ENCODE assay signal across 9 mouse cellular contexts in the genomic region with DNA sequence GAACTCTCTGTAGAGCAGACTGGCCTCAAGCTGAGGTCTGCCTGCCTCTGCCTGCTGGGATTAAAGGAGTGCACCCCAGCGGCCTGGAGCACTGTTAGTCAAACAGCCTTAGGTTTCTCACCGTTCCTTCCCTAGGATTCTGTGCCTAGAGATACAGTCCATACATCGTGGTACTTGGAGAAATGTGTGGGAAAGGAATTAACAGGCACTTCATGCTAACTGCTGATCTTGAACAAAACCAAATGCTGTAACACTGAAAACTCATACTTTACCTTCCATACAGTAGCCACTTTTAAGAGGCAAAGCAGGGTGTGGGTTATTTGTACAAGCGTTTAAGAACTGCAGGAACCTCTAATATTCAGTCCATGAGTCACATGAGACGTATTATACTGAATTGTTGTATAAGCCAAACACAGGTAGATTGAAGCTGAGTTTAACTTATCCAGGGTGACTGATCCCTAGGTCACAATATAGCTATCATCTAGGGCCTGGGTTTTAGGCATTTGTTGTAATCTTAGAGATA. TPM values are rescaled to one million over a fixed set of nuclear protein-coding genes. Genes with fewer than 3 reads are reported as not detected.
A peak's percentile ranks its signal among the peaks of the same experiment; 100 is the strongest.
DNase-seq lines count a peak whose midpoint lies in the region; ATAC-seq and TF ChIP-seq lines count a peak whose summit lies in the region.
"Had no signal": no experiment of that assay in that cellular context is flagged by ENCODE, and none has a peak within 500 bp of the region (broad histone marks: within the 10 kb centered on the region; RNA-seq: fewer than 3 reads in every experiment).

No protein-coding gene starts in this region.

- ATAC-seq in heart, embryonic 14.5 days (ENCODE audit: insufficient number of reproducible peaks, insufficient read depth, low FRiP score, low read depth) = no peak
- no peak for ATAC-seq in G1E (ENCODE audit: extremely low read depth, insufficient number of reproducible peaks, low FRiP score, poor library complexity, severe bottlenecking)
- ATAC-seq in megakaryocyte-erythroid progenitor cell, adult 5-6 weeks (replicated peaks; ENCODE audit: low FRiP score, low TSS enrichment, poor library complexity, severe bottlenecking) = no peak

- DNase-seq in heart, postnatal 14 days = no peak
- DNase-seq in G1E (ENCODE audit: low spot score) = no peak
- no peak for DNase-seq in hindbrain, embryonic 10.5 days (ENCODE audit: low spot score)
- no peak for DNase-seq in adrenal gland, adult 8-10 months
- no peak for DNase-seq in layer of hippocampus, adult 9-11 months
- DNase-seq: cerebellum, postnatal 14 days had no signal

- peaks cover 6 to 36% of the 10 kb centered on the region in 2 experiments for H3K4me1 ChIP-seq in heart, embryonic 14.5 days (ENCODE audit: control insufficient read depth in 2 of 2, insufficient read depth in 2 of 2, low read length in 2 of 2)
- H3K4me1 ChIP-seq in G1E (ENCODE audit: insufficient read depth, low read depth, low read length) = peaks cover 41% of the 10 kb centered on the region
- peaks cover 24% of the 10 kb centered on the region for H3K4me1 ChIP-seq in hindbrain, embryonic 10.5 days (replicated peaks)

- peaks cover 67% of the 10 kb centered on the region for H3K79me2 ChIP-seq in macrophage (ENCODE audit: inconsistent target)

- H3K36me3 ChIP-seq in heart, embryonic 14.5 days (ENCODE audit: control insufficient read depth, insufficient read depth, low read length) = peaks cover 42% of the 10 kb centered on the region
- H3K36me3 ChIP-seq in G1E (replicated peaks) (peaks cover 45% of the 10 kb centered on the region), macrophage (ENCODE audit: inconsistent target) (peaks cover 23% of the 10 kb centered on the region; the same call in 1 of the 2 replicates)
- peaks cover 41% of the 10 kb centered on the region for H3K36me3 ChIP-seq in hindbrain, embryonic 10.5 days

- 44% methylated on average over 5 of the region's 5 CpGs for WGBS in heart, embryonic 14.5 days
- 59% methylated on average over 5 of the region's 5 CpGs for WGBS in hindbrain, embryonic 10.5 days
- WGBS in macrophage (ENCODE audit: missing documents) = 78% methylated on average over 5 of the region's 5 CpGs

- peak overlapping the region; percentile 22 to 34; a peak in 2 of 4 replicates for H3K27ac ChIP-seq in heart, embryonic 14.5 days (replicated peaks in 1 of 2; ENCODE audit: control insufficient read depth in 1 of 2, insufficient read depth in 1 of 2, low read depth in 2 of 2, low read length in 2 of 2)
- no peak overlapping the region for H3K27ac ChIP-seq in hindbrain, embryonic 10.5 days
- 0 out of 2 replicates have a peak overlapping the region, but pooled peaks have one; percentile 88 for H3K27ac ChIP-seq in macrophage

- peak overlapping the region; percentile 26 to 75 for H3K4me3 ChIP-seq in heart, embryonic 14.5 days (ENCODE audit: control insufficient read depth in 1 of 2, insufficient read depth in 1 of 2, low read depth in 1 of 2, low read length in 2 of 2)
- H3K4me3 ChIP-seq in G1E (ENCODE audit: low read depth, low read length) (peak overlapping the region; percentile 89; the same call in 1 of the 2 replicates), macrophage (ENCODE audit: inconsistent target) (peak overlapping the region; percentile 89; the same call in 1 of the 2 replicates)
- peak overlapping the region; percentile 89 for H3K4me3 ChIP-seq in hindbrain, embryonic 10.5 days

- peak overlapping the region; percentile 90 for H3K9ac ChIP-seq in heart, embryonic 14.5 days (ENCODE audit: low read length)

- no peaks in the 10 kb centered on the region for H3K9me3 ChIP-seq in heart, embryonic 14.5 days (ENCODE audit: control insufficient read depth, low read length)
- no peaks in the 10 kb centered on the region for H3K9me3 ChIP-seq in G1E (replicated peaks)
- H3K9me3 ChIP-seq in hindbrain, embryonic 10.5 days = no peaks in the 10 kb centered on the region

- TF ChIP-seq CTCF in G1E (IDR thresholded peaks at IDR 0.05; ENCODE audit: low read depth, low read length) = no peak

- H3K27me3 ChIP-seq in heart, embryonic 14.5 days (ENCODE audit: control insufficient read depth, insufficient read depth, low read length) = no peaks in the 10 kb centered on the region
- H3K27me3 ChIP-seq in G1E (ENCODE audit: insufficient read depth, low read length) = no peaks in the 10 kb centered on the region
- H3K27me3 ChIP-seq in hindbrain, embryonic 10.5 days (ENCODE audit: insufficient read depth, poor library complexity, severe bottlenecking) = no peaks in the 10 kb centered on the region

- peak overlapping the region; percentile 94 for H3K4me2 ChIP-seq in heart, embryonic 14.5 days (ENCODE audit: low read length)

- intact Hi-C loops in heart, postnatal 14 days (cut with DNase I) = loop anchor here (2.0 kb wide), 1 partner anchor 19 kb away; a partner anchor contains a TSS

RNA-seq across cellular contexts. Expression of a gene that starts 2.1 kb away (rescaled TPM):
- polyA plus RNA-seq in heart, embryonic 14.5 days (2014; fragmentation: Nextera tagmentation; extraction: Ambion mirVana) = 1,503 and 1,593 TPM in 2 replicates
- 100 to 1,000 TPM; 201 to 215 TPM for total RNA-seq in heart, postnatal 14 days (2021)
- total RNA-seq in G1E (2014; fragmentation: Nextera tagmentation) (287 and 297 TPM in 2 replicates), G1E (2017) (299 and 354 TPM in 2 replicates)
- polyA plus RNA-seq in G1E (2012) (191 and 352 TPM in 2 replicates), macrophage (2018) (567 to 673 TPM (median 599 TPM) in 3 replicates)
- polyA plus RNA-seq in hindbrain, embryonic 10.5 days (2016; fragmentation: Nextera tagmentation; extraction: Ambion mirVana) = 1,255 and 1,284 TPM in 2 replicates
- total RNA-seq in macrophage (2018; cell fraction: chromatin; rRNA removed) = 10 to 100 TPM; 18.5 to 59.6 (median 37.4) TPM
- total RNA-seq in macrophage (2018; cell fraction: cytosol; rRNA removed) = 100 to 1,000 TPM; 368 to 688 (median 489) TPM
- 100 to 1,000 TPM in 11 of 26 experiments, 10 to 100 TPM in 15; 27.6 to 151 (median 92.5) TPM for total RNA-seq in macrophage (2018; cell fraction: nucleus; rRNA removed)
- total RNA-seq in megakaryocyte-erythroid progenitor cell, adult 5-6 weeks (2014; fragmentation: Nextera tagmentation) = 208 and 251 TPM in 2 replicates
- total RNA-seq in megakaryocyte-erythroid progenitor cell, adult 5-6 weeks (2017) = 69.8 and 110 TPM in 2 replicates
- total RNA-seq in adrenal gland, adult 8-10 months (2022) = 100 to 1,000 TPM; 186 to 235 (median 206) TPM

RNA-seq across cellular contexts. Expression of a gene that starts 2.1 kb away (rescaled TPM):
- polyA plus RNA-seq in heart, embryonic 14.5 days (2014; fragmentation: Nextera tagmentation; extraction: Ambion mirVana) = 5.5 and 6.5 TPM in 2 replicates
- total RNA-seq in heart, postnatal 14 days (2021) = 1 to 10 TPM; 2.7 to 3.6 TPM
- total RNA-seq in G1E (2014; fragmentation: Nextera tagmentation) (14.9 and 19.7 TPM in 2 replicates), G1E (2017) (11.6 and 20.4 TPM in 2 replicates)
- polyA plus RNA-seq in G1E (2012) (1.3 and 1.6 TPM in 2 replicates), macrophage (2018) (1.1 to 3.2 TPM (median 2.2 TPM) in 3 replicates)
- 5.0 and 5.5 TPM in 2 replicates for polyA plus RNA-seq in hindbrain, embryonic 10.5 days (2016; fragmentation: Nextera tagmentation; extraction: Ambion mirVana)
- 10 to 100 TPM in 24 of 26 experiments, 1 to 10 TPM in 2; 5.7 to 28.7 (median 19.3) TPM for total RNA-seq in macrophage (2018; cell fraction: chromatin; rRNA removed)
- 1 to 10 TPM in 19 of 26 experiments, under 1 TPM in 7; 0.73 to 3.3 (median 1.4) TPM for total RNA-seq in macrophage (2018; cell fraction: cytosol; rRNA removed)
- total RNA-seq in macrophage (2018; cell fraction: nucleus; rRNA removed) = 10 to 100 TPM in 16 of 26 experiments, 1 to 10 TPM in 10; 4.9 to 23.8 (median 12.4) TPM
- total RNA-seq in megakaryocyte-erythroid progenitor cell, adult 5-6 weeks (2014; fragmentation: Nextera tagmentation) = 6.9 and 7.8 TPM in 2 replicates
- total RNA-seq in megakaryocyte-erythroid progenitor cell, adult 5-6 weeks (2017) = 4.7 and 32.3 TPM in 2 replicates
- 1 to 10 TPM; 1.2 to 4.7 (median 2.8) TPM for total RNA-seq in adrenal gland, adult 8-10 months (2022)

RNA-seq across cellular contexts. Expression of a gene that starts 19.6 kb away (rescaled TPM):
- 35.0 and 38.7 TPM in 2 replicates for polyA plus RNA-seq in heart, embryonic 14.5 days (2014; fragmentation: Nextera tagmentation; extraction: Ambion mirVana)
- 10 to 100 TPM; 13.6 to 14.4 TPM for total RNA-seq in heart, postnatal 14 days (2021)
- total RNA-seq in G1E (2014; fragmentation: Nextera tagmentation) = 95.6 and 103 TPM in 2 replicates
- total RNA-seq in G1E (2017) = 99.9 and 111 TPM in 2 replicates
- 26.9 and 27.2 TPM in 2 replicates for polyA plus RNA-seq in G1E (2012)
- 63.4 and 65.1 TPM in 2 replicates for polyA plus RNA-seq in hindbrain, embryonic 10.5 days (2016; fragmentation: Nextera tagmentation; extraction: Ambion mirVana)
- 10 to 100 TPM; 16.5 to 46.2 (median 27.2) TPM for total RNA-seq in macrophage (2018; cell fraction: chromatin; rRNA removed)
- total RNA-seq in macrophage (2018; cell fraction: cytosol; rRNA removed) = 10 to 100 TPM; 17.0 to 30.6 (median 23.2) TPM
- 10 to 100 TPM; 10.4 to 34.5 (median 19.1) TPM for total RNA-seq in macrophage (2018; cell fraction: nucleus; rRNA removed)
- polyA plus RNA-seq in macrophage (2018) = 29.4 to 58.0 TPM (median 35.8 TPM) in 3 replicates
- 69.9 and 73.5 TPM in 2 replicates for total RNA-seq in megakaryocyte-erythroid progenitor cell, adult 5-6 weeks (2014; fragmentation: Nextera tagmentation)
- total RNA-seq in megakaryocyte-erythroid progenitor cell, adult 5-6 weeks (2017) = 112 and 113 TPM in 2 replicates
- 10 to 100 TPM; 25.5 to 34.4 (median 31.9) TPM for total RNA-seq in adrenal gland, adult 8-10 months (2022)

RNA-seq across cellular contexts. Expression of a gene that starts 52.1 kb away (rescaled TPM):
- 11.3 and 11.5 TPM in 2 replicates for polyA plus RNA-seq in heart, embryonic 14.5 days (2014; fragmentation: Nextera tagmentation; extraction: Ambion mirVana)
- total RNA-seq in heart, postnatal 14 days (2021) = 1 to 10 TPM; 4.0 to 4.7 TPM
- total RNA-seq in G1E (2014; fragmentation: Nextera tagmentation) = 27.6 and 40.9 TPM in 2 replicates
- 14.7 and 16.7 TPM in 2 replicates for total RNA-seq in G1E (2017)
- polyA plus RNA-seq in G1E (2012) = 20.5 and 27.5 TPM in 2 replicates
- 4.3 and 5.6 TPM in 2 replicates for polyA plus RNA-seq in hindbrain, embryonic 10.5 days (2016; fragmentation: Nextera tagmentation; extraction: Ambion mirVana)
- total RNA-seq in macrophage (2018; cell fraction: chromatin; rRNA removed) = 10 to 100 TPM in 20 of 26 experiments, 1 to 10 TPM in 6; 5.6 to 37.9 (median 15.0) TPM
- total RNA-seq in macrophage (2018; cell fraction: cytosol; rRNA removed) = 10 to 100 TPM; 10.8 to 18.0 (median 13.8) TPM
- total RNA-seq in macrophage (2018; cell fraction: nucleus; rRNA removed) = 10 to 100 TPM in 25 of 26 experiments, 1 to 10 TPM in 1; 6.9 to 49.4 (median 22.2) TPM
- 10.8 to 21.2 TPM (median 16.7 TPM) in 3 replicates for polyA plus RNA-seq in macrophage (2018)
- total RNA-seq in megakaryocyte-erythroid progenitor cell, adult 5-6 weeks (2014; fragmentation: Nextera tagmentation) = 2.9 and 5.0 TPM in 2 replicates
- total RNA-seq in megakaryocyte-erythroid progenitor cell, adult 5-6 weeks (2017) = 7.0 and 13.1 TPM in 2 replicates
- total RNA-seq in adrenal gland, adult 8-10 months (2022) = 10 to 100 TPM in 3 of 4 experiments, 1 to 10 TPM in 1; 10.0 to 15.2 (median 12.8) TPM
